Mouse (Mus musculus) layer of hippocampus, adult 18-20 months (tissue): ENCODE measurements around the gene Mthfd1. TPM values are rescaled to one million over a fixed set of nuclear protein-coding genes. Genes with fewer than 3 reads are reported as not detected.
"Not testable (repeated sequence)": the region's sequence is repeated elsewhere in the genome, so short reads cannot be mapped to it uniquely, and the experiment has no call there.

Experiments
- DNase-seq, 2 experiments: peaks; one replicate each; pipeline ENCODE4 v3.0.0; 2022; ENCODE audit warnings: low spot score in 2 of 2
- long read RNA-seq: library from polyadenylated mRNA; stranded (forward); transcript quantifications from one replicate; pipeline ENCODE4 v2.0.0, GENCODE M21; 2021
- total RNA-seq, 2 experiments: library from RNA; stranded (reverse); gene quantifications; 2 replicates each; pipeline ENCODE4 v1.2.3; 2021

The Mthfd1 gene
- 10 to 100 TPM; 42.6 to 46.1 TPM for total RNA-seq
- long read RNA-seq, transcript Mthfd1-201 (28 exons, 3,241 nt): major isoform, 77 of 101 reads
- long read RNA-seq, partial matches to known transcripts: 10 of 101 reads
- long read RNA-seq, other reads (novel, unspliced or antisense): 13 of 101 reads

GRCm38 (mm10) chr12:76254725-76255498 lies at the start of gene Mthfd1:
Gene Mthfd1 (plus strand): TSS chr12:76255298.
- peak; percentile 96 to 97 for DNase-seq

DNA sequence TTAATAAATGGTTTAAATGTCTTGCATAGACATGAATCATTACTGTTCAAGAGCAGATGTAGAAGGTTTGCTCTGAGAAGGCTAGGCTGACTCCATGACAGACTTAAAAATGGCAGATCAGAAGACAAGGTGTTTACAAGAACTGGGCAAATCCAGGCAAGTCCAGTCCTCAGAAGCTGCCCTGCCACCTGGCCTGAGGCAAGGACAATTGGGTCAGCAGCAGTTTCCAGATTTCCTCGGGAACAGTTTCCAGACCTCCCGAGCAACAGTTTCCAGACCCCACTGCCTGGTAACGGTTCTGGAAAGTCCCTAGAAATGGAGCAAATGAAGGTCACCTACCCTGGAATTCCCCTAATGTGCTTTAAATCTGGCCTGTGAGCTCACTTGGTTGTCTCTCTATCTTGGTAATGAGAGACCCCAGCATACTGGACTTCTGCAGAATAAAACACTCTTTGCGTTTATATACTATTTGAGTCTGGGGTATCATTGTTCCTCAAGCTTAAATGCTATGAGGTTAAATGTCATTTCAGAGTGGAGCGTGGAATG lies 45.6 kb upstream of the Mthfd1 start:
- no peak for DNase-seq

DNA sequence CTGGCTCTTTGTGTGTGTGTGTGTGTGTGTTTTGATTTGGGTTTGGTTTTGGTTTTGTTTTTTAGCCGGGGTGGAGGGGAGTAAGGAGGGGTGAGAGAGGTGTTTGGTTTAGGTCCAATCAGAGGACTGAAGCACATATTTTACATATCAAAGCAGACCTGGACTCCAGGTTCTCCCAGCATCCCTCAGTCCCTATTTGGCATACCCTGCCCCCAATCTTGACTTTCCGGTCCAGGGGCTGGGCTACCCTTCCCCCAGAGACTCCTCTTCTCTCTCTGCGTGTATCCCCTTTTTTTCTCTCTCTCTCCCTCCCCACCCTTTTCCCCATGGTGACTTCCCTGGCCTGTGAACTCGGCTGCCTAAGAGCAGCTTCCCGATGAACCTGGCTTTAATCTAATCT lies 40.0 kb upstream of the Mthfd1 start:
- DNase-seq: no peak

DNA sequence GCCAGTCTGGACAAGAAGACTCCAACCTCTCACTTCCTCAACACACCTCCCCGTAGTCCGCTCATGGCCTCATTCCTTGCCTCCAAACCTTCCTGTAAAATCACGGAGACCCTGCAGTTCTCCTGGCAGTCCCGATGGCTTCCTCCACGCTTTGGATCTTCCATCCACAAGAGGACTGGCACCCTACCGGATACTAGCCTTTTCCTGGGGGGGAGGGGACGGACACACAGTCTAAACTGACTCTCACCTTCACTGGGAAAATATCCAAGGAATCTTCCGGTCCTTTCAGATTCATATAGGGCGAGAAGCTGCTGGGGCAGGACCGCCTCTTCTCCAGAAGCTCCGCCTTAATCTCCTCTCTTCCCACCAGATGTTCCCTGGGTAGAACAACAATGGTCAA lies 38.4 kb upstream of the Mthfd1 start:
- no peak for DNase-seq

- not testable (repeated sequence) for DNase-seq
These were observed 33.0 kb upstream of the Mthfd1 start for GRCm38 (mm10) chr12:76222104-76222503.

DNA sequence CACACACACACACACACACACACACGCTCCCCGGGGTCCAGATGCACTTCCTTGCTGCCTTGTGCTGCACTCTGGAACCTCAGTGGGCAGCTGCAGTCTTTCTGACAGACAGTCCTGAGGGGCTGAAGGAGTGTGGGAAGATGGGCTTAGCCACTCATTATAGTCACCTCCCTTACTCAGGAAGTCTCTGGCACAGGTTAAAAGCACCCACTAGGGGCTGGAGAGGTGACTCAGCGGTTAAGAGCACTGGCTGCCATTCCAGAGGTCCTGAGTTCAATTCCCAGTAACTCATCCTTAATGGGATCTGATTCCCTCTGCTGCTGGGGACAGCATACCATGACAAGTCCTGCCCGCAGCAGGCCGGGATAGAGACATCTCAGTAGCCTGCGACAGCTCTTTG lies 24.5 kb upstream of the Mthfd1 start:
- no peak for DNase-seq

GRCm38 (mm10) chr12:76235253-76235652 lies 19.8 kb upstream of the Mthfd1 start:
- no peak for DNase-seq

DNA sequence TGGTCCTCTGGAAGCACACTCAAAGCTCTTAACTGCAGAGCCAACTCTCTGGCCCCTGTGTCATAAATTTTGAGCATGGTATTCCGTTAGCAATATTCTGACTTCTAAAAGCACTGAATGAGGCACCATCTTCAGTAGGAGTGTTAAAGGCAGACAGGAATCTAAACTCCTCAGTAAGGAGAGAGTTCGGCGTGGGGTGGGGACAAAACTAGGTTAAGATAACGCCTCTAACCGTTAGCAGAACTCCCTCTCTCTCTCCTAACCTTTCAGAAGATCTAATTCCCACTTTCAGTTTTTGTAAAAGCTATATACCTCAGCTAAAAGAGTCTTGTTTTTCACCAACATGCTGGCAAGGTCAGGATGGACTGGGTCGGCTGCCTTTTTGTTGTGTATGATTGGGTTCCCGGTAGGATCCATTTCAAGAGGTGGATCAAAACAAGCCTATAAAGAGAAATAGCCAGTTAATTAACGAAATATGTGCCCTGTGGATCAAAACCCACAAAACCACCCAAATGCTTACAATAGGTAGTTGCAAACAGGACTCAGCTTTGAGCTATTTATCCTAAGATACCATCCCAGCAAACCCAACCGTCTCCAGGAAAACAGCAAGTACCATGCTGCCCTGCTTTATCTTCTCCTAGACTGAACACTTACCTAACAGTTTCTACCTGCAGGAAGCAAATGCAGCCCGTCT lies 15.8 kb upstream of the Mthfd1 start:
- no peak for DNase-seq

GRCm38 (mm10) chr12:76239839-76240571 lies 15.1 kb upstream of the Mthfd1 start:
- DNase-seq: no peak

GRCm38 (mm10) chr12:76240670-76241069 lies 14.4 kb upstream of the Mthfd1 start:
- DNase-seq: no peak

DNA sequence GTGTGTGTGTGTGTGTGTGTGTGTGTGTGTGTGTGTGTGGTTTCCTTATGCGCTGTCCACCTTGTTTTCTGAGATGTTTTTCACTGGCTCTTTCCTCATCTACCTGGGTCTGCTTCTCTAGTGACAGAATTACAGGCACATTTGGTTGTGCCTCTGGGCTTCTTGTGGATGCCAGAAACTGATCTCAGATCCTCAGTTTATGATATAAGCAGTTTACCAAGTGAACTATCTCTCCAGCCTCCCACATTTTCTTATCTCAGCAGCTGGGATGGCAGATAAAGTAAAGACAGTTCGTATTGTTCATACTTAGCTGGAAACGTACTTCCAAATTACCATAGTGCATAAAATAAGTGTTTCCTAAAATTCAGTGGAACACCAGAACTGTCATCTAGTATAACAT lies 14.0 kb upstream of the Mthfd1 start:
- DNase-seq: peak in 1 of 2 experiments; percentile 29

GRCm38 (mm10) chr12:76241833-76242232 lies 13.3 kb upstream of the Mthfd1 start:
- DNase-seq: no peak

DNA sequence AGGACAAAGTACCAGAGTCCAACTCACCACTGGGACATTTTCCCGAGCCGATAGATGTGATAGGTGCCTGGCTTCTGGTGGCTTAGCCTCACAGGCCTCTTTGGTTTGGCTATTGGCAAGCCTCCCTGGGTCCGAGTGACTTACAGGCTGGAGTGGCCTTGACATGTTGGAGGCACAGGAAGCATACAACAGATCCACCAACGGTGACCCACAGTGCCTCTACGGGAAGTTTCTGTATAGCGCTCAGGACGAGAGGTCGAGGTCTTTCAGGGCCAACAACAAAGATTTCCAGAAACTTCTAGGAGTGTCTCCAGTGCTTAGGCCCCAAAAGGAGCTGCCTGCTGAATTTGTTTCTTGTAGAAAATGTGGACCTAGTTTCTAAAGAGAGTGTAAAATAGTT lies 10.1 kb upstream of the Mthfd1 start:
- no peak for DNase-seq

DNA sequence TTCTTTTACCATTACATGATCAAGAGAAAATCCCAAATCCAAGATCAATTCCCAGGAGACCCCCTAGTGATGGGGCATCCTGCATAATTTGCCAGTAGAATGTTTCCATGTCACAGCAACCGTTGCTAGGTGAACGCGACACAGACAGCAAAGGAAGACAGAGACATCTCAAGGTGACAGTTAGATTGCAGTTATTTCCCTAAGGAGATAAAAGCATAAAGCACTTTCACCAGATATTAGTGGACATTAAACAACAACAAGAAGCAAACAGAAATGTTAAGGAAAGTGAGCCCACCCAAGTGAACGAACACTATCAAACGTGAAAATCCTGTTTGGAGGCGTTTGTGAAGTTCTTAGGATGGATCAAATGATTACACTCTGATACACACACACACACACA lies 8.5 kb upstream of the Mthfd1 start, which contains the start of gene Tex21:
Gene Tex21 (minus strand): TSS at position 101 of the 400 bp plus-strand sequence.
- DNase-seq: no peak

DNA sequence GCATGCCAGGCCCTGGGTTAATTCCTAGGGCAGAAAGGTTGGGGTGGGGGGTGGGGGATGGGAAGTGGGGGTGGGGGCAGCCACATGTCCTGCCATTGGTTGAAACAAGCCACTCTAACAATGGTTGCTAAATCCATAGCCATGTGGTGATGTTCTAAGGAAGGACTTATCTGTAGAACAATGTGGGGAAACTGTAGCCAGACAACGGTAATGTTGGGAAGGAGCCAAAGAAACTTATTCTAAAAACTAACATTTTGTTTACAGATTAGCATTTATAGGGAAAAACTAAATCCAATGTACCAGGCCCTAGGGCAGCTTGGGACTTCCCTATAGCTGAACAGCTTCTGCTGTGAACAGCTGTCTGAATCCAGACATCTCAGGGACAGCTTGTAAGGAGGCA lies 2.0 kb upstream of the Mthfd1 start:
- DNase-seq: no peak

GRCm38 (mm10) chr12:76253591-76253990 lies 1.5 kb upstream of the Mthfd1 start:
- no peak for DNase-seq

DNA sequence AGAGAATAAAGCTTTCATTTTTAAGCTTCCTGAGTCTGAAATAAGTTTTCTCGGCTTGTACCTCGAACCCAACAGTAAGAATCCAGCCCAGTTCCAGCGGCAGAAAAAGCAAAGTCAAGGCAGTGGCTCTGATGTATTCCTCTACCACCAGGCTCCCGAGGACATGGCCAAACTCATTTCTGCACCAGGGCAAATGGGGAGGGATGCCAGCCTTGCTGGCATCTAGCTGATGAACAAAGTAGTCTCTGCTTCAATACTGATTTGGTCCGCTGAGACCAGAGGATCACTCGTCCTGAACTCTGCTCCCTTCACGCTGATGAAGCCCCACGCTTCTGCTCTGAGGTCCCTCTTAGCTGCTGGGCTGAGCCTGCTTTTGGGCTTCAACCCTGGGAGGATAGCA lies 1.1 kb upstream of the Mthfd1 start:
- no peak for DNase-seq

GRCm38 (mm10) chr12:76255499-76255875 lies 389 bp downstream of the Mthfd1 start:
- no peak for DNase-seq

DNA sequence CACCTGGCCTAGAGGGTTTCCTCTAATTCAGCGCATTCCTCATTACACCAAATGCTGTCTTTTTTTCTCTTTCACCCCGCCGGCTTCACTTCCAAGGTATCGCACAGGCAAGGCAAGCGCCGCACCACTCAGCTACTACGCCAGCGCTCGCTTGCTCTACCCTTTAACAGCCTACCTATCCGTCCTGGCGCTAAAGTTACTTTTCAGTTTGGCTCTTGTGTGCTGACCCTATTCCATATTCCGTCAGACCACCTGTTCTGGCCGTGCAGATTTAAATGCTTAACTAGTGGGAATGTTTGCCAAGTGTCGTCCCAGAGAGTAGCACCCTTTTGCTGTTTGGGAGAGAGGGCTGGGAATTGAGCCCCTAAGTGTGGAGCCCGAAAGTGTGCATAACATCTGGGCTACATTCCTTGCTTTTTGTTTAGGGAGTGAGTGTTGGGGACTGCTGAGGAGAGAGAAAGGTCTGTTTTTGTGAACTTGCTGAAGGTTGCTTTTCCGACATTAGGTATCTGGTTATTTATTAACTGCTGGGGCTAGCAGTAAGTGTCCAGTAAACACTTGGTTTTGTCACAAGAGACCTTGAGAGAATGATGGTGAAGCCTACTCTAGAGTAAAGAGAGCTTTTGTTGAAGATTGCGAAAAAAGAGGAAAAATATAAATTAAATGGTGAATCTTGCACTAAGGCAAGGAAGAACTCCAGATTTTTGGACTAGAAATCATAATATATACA lies 1.2 kb downstream of the Mthfd1 start:
- no peak for DNase-seq

DNA sequence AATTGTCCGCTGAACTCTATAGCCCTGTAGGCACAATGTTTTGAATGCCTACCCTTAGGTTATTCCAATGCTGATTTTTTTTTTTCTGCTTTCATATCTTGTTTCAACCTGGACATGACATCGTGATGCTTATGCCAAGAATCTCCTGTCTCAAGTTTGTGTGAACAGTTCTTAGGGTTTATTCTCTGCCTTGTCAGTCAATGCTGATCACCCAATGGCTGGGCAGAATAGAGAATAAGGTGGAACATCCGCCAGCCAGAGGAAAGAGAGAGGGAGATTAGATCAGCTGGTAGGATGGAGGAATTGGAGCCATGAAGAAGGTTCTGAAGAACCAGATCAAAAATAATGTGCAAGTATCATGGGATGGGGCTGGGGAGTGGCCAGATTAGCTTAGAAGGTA lies 5.6 kb downstream of the Mthfd1 start:
- no peak for DNase-seq

DNA sequence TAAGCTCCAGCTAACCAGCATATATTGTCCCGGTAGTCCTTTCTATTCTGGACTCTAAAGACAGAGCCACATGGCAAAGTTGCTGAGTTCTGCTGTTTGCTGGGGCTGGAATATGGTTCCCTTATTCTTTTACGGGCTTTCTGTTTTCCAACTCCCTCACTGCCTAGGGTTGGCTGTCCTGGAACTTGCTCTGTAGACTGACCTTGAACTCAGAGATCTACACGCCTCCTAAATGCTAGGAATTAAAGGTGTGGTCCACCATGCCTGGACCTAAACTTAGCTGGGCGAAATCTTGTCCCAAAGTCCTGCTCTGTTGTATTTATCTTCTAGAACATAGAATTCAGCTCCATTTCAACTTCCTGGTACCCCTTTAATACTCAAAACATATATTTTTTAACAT lies 6.5 kb downstream of the Mthfd1 start:
- DNase-seq: no peak
